Mouse (Mus musculus) forebrain, embryonic 10.5 days (tissue): ENCODE data around the gene S100a8. TPM values are rescaled to one million over a fixed set of nuclear protein-coding genes. Genes with fewer than 3 reads are reported as not detected.

Experiments used
- DNase-seq: peaks from one replicate; pipeline ENCODE4 v3.0.0-alpha.2; 2017; ENCODE audit warnings: low spot score; ENCODE audit errors: extremely low spot score
- H3K27ac ChIP-seq: fragments of 300-500 bp; sonication (generic); 2 replicates; pipeline ENCODE4 v1.5.1; 2016; ENCODE audit warnings: mild to moderate bottlenecking
- H3K27me3 ChIP-seq: fragments of 300-500 bp; sonication (generic); 2 replicates; pipeline ENCODE4 v1.6.1; 2016; ENCODE audit warnings: mild to moderate bottlenecking; ENCODE audit not compliant: poor library complexity, severe bottlenecking
- H3K36me3 ChIP-seq: fragments of 300-500 bp; sonication (generic); replicated peaks from 2 replicates; pipeline ENCODE4 v1.6.1; 2016; ENCODE audit warnings: mild to moderate bottlenecking, moderate library complexity
- H3K4me1 ChIP-seq: fragments of 300-500 bp; sonication (generic); 2 replicates; pipeline ENCODE4 v1.6.1; 2016
- H3K4me3 ChIP-seq: fragments of 300-500 bp; sonication (generic); 2 replicates; pipeline ENCODE4 v1.5.1; 2016; ENCODE audit warnings: mild to moderate bottlenecking, moderate library complexity
- H3K9me3 ChIP-seq: fragments of 300-500 bp; sonication (generic); 2 replicates; pipeline ENCODE4 v1.6.1; 2016; ENCODE audit warnings: mild to moderate bottlenecking, moderate library complexity
- WGBS: fragments of 180-500 bp; shearing (Covaris S2); methylation state at CpG from one replicate; pipeline ENCODE4 v1.1.7; 2016; 5-methylcytosine and 5-hydroxymethylcytosine counted together
- polyA plus RNA-seq: library from polyadenylated mRNA; unstranded; fragments of >200 nt; fragmentation: Nextera tagmentation; extraction: Ambion mirVana; gene quantifications from 2 replicates; pipeline ENCODE4 v1.2.1, GENCODE M21; 2016

S100a8 gene
- polyA plus RNA-seq, 1 experiment from 2014 or later, result 0.33 TPM

GRCm38 (mm10) chr3:90695613-90696012, 26.8 kb downstream of the S100a8 start, which contains the start of gene S100a9:
Gene S100a9, minus strand, starts transcription at chr3:90695721.
- no peak for DNase-seq
- Histone ChIP-seq H3K27me3 (no peaks in the 10 kb centered on the region), H3K36me3 (no peaks in the 10 kb centered on the region), H3K4me3 (no peak within 1 kb of the TSS), H3K9me3 (no peaks in the 10 kb centered on the region), H3K27ac (no peak within 1 kb of the TSS), H3K4me1 (no peaks in the 10 kb centered on the region)
- 73% methylated on average over 3 of the region's 3 CpGs for WGBS

GRCm38 (mm10) chr3:90702244-90702643, 33.5 kb downstream of the S100a8 start:
- 89% methylated on average over 2 of the region's 2 CpGs for WGBS
- no peaks in the 10 kb centered on the region for H3K9me3 ChIP-seq
- no peak overlapping the region for H3K27ac ChIP-seq
- no peaks in the 10 kb centered on the region for H3K4me1 ChIP-seq
- no peak for DNase-seq
- no peaks in the 10 kb centered on the region for H3K27me3 ChIP-seq
- no peak overlapping the region for H3K4me3 ChIP-seq
- no peaks in the 10 kb centered on the region for H3K36me3 ChIP-seq

GRCm38 (mm10) chr3:90708523-90709202, 39.9 kb downstream of the S100a8 start:
- no peak for DNase-seq
- Histone ChIP-seq H3K4me3 (no peak overlapping the region), H3K27me3 (no peaks in the 10 kb centered on the region), H3K4me1 (no peaks in the 10 kb centered on the region), H3K36me3 (no peaks in the 10 kb centered on the region), H3K9me3 (no peaks in the 10 kb centered on the region), H3K27ac (no peak overlapping the region)
- 31% methylated on average over 4 of the region's 4 CpGs for WGBS

- DNase-seq, result peak; percentile 80
- WGBS, result 52% methylated on average over 12 of the region's 12 CpGs
- Histone ChIP-seq H3K27me3 (no peaks in the 10 kb centered on the region), H3K4me1 (no peaks in the 10 kb centered on the region), H3K4me3 (no peak overlapping the region), H3K36me3 (no peaks in the 10 kb centered on the region), H3K27ac (no peak overlapping the region), H3K9me3 (no peaks in the 10 kb centered on the region)
These were observed 41.0 kb downstream of the S100a8 start for GRCm38 (mm10) chr3:90709591-90710460.

Other genes with a start within 250 kb of the S100a8 start
- gene Ints3, start 235.4 kb upstream of the S100a8 start, polyA plus RNA-seq, result 40.9 and 41.9 TPM in 2 replicates
- 2.0 and 2.3 TPM in 2 replicates for gene Npr1, start 203.1 kb upstream of the S100a8 start, polyA plus RNA-seq
- 344 and 355 TPM in 2 replicates for gene Ilf2, start 192.9 kb upstream of the S100a8 start, polyA plus RNA-seq
- gene Snapin, start 177.9 kb upstream of the S100a8 start, polyA plus RNA-seq, result 58.9 and 59.6 TPM in 2 replicates
- gene Chtop, start 159.5 kb upstream of the S100a8 start, polyA plus RNA-seq, result 176 and 192 TPM in 2 replicates
- 4.4 and 7.9 TPM in 2 replicates for gene S100a1, start 154.6 kb upstream of the S100a8 start, polyA plus RNA-seq
- gene S100a13, start 154.5 kb upstream of the S100a8 start, polyA plus RNA-seq, result 7.8 and 8.2 TPM in 2 replicates
- not detected in 2 replicates for gene S100a14, start 142.1 kb upstream of the S100a8 start, polyA plus RNA-seq
- 25.8 and 26.5 TPM in 2 replicates for gene S100a16, start 131.7 kb upstream of the S100a8 start, polyA plus RNA-seq
- not detected in 2 replicates for gene S100a3, start 108.4 kb upstream of the S100a8 start, polyA plus RNA-seq
- not detected in 2 replicates for gene S100a2, start 78.7 kb upstream of the S100a8 start, polyA plus RNA-seq
- not detected in 2 replicates for gene Gm42674, start 67.1 kb upstream of the S100a8 start, polyA plus RNA-seq
- 0.47 TPM in 1 of 2 replicates, not detected in the other for gene S100a4, start 65.2 kb upstream of the S100a8 start, polyA plus RNA-seq
- not detected in 2 replicates for gene S100a5, start 60.5 kb upstream of the S100a8 start, polyA plus RNA-seq
- 22.4 and 23.2 TPM in 2 replicates for gene S100a6, start 56.1 kb upstream of the S100a8 start, polyA plus RNA-seq
- gene S100a7a, start 15.0 kb upstream of the S100a8 start, polyA plus RNA-seq, result not detected in 2 replicates
- gene S100a9, start 26.7 kb downstream of the S100a8 start, polyA plus RNA-seq, result not detected in 2 replicates
- gene Pglyrp4, start 57.9 kb downstream of the S100a8 start, polyA plus RNA-seq, result not detected in 2 replicates
- not detected in 2 replicates for gene Gm5849, start 108.9 kb downstream of the S100a8 start, polyA plus RNA-seq